Mouse (Mus musculus) brain, embryonic 14.5 days (tissue): ENCODE results near the gene Sptssa. TPM values are rescaled to one million over a fixed set of nuclear protein-coding genes. Genes with fewer than 3 reads are reported as not detected.
A peak's percentile ranks its signal among the peaks of the same experiment; 100 is the strongest.
"Not testable (repeated sequence)": the region's sequence is repeated elsewhere in the genome, so short reads cannot be mapped to it uniquely, and the experiment has no call there.

Experiments
- DNase-seq: peaks from one replicate; pipeline ENCODE4 v3.0.0-alpha.2; 2011; ENCODE audit warnings: low read depth
- CTCF ChIP-seq: fragments of 200-500 bp; IDR thresholded peaks from 2 replicates; pipeline ENCODE4 v1.5.1; 2012; ENCODE audit warnings: inconsistent platforms, mild to moderate bottlenecking, moderate library complexity, borderline replicate concordance; ENCODE audit not compliant: insufficient read depth, insufficient read length; ENCODE audit errors: extremely low read depth
- POLR2A ChIP-seq: fragments of 200-500 bp; IDR thresholded peaks from 2 replicates; pipeline ENCODE4 v1.6.1; 2012; ENCODE audit warnings: mild to moderate bottlenecking, inconsistent platforms, borderline replicate concordance; ENCODE audit not compliant: poor library complexity, insufficient read depth, insufficient read length, severe bottlenecking; ENCODE audit errors: extremely low read depth
- polyA plus RNA-seq: library from polyadenylated mRNA; depleted of rRNA; stranded (reverse); fragments of >200 nt; gene quantifications from 2 replicates; pipeline ENCODE4 v1.2.3, GENCODE M21; 2012

Gene Sptssa
- polyA plus RNA-seq, 1 experiment = 93.7 TPM

- no peak for TF ChIP-seq CTCF
- TF ChIP-seq POLR2A = no peak
- no peak for DNase-seq
Observed at GRCm38 (mm10) chr12:54675396-54675795, 19.0 kb upstream of the Sptssa start.

- TF ChIP-seq CTCF (no peak), POLR2A (no peak)
- no peak for DNase-seq
Observed at GRCm38 (mm10) chr12:54671262-54671661, 14.9 kb upstream of the Sptssa start.

- no peak for DNase-seq
- no peak for TF ChIP-seq CTCF
Observed at GRCm38 (mm10) chr12:54668141-54668540, 11.8 kb upstream of the Sptssa start.

GRCm38 (mm10) chr12:54665526-54665925, 9.2 kb upstream of the Sptssa start:
- DNase-seq = no peak
- TF ChIP-seq CTCF (no peak), POLR2A (no peak)

- not testable (repeated sequence) for DNase-seq
Observed at GRCm38 (mm10) chr12:54661470-54661869, 5.1 kb upstream of the Sptssa start.

GRCm38 (mm10) chr12:54659901-54660300, 3.5 kb upstream of the Sptssa start:
- TF ChIP-seq CTCF (no peak), POLR2A (no peak)
- no peak for DNase-seq

- TF ChIP-seq CTCF = no peak
- TF ChIP-seq POLR2A = no peak
- DNase-seq = no peak
Observed at GRCm38 (mm10) chr12:54658425-54659092, 2.2 kb upstream of the Sptssa start.

- DNase-seq = no peak
- TF ChIP-seq CTCF (no peak), POLR2A (no peak)
Observed at GRCm38 (mm10) chr12:54657951-54658350, 1.6 kb upstream of the Sptssa start.

- DNase-seq = peak; percentile 4
- TF ChIP-seq CTCF = no peak
- TF ChIP-seq POLR2A = no peak
Observed at GRCm38 (mm10) chr12:54657226-54657625, 853 bp upstream of the Sptssa start.

- no peak for DNase-seq
- TF ChIP-seq POLR2A (no peak; the same call in 1 of the 2 replicates), CTCF (no peak)
Observed at GRCm38 (mm10) chr12:54656039-54656395, 356 bp downstream of the Sptssa start.

- TF ChIP-seq POLR2A (no peak), CTCF (no peak)
- DNase-seq = peak; percentile 33
Observed at GRCm38 (mm10) chr12:54655292-54656038, 908 bp downstream of the Sptssa start.

- TF ChIP-seq CTCF = no peak
- no peak for TF ChIP-seq POLR2A
- DNase-seq = peak; percentile 30
Observed at GRCm38 (mm10) chr12:54654741-54655140, 1.6 kb downstream of the Sptssa start.

GRCm38 (mm10) chr12:54654141-54654540, 2.2 kb downstream of the Sptssa start:
- no peak for DNase-seq
- no peak for TF ChIP-seq POLR2A
- TF ChIP-seq CTCF = no peak
